Mouse (Mus musculus) layer of hippocampus, postnatal 14 days (tissue): ENCODE data around the gene Rpl6. TPM values are rescaled to one million over a fixed set of nuclear protein-coding genes. Genes with fewer than 3 reads are reported as not detected.
A peak's percentile ranks its signal among the peaks of the same experiment; 100 is the strongest.
"Not testable (repeated sequence)": the region's sequence is repeated elsewhere in the genome, so short reads cannot be mapped to it uniquely, and the experiment has no call there.

Experiments used
- DNase-seq, 2 experiments: peaks; one replicate each; pipeline ENCODE4 v3.0.0; 2021 to 2022; ENCODE audit warnings: low spot score in 2 of 2, mixed read lengths in 1 of 2
- total RNA-seq, 2 experiments: library from RNA; stranded (reverse); gene quantifications; 2 replicates each; pipeline ENCODE4 v1.2.3; 2021

Rpl6 gene
- total RNA-seq, 2 experiments from 2014 or later: 457 to 460 TPM

- no peak for DNase-seq
These were observed 10.1 kb upstream of the Rpl6 start for GRCm38 (mm10) chr5:121194173-121194572.

- DNase-seq: no peak
These were observed 7.5 kb upstream of the Rpl6 start for GRCm38 (mm10) chr5:121196764-121197163.

- no peak for DNase-seq
These were observed 6.9 kb upstream of the Rpl6 start for GRCm38 (mm10) chr5:121197337-121197736.

- no peak for DNase-seq
These were observed 5.9 kb upstream of the Rpl6 start for GRCm38 (mm10) chr5:121198376-121198775.

GRCm38 (mm10) chr5:121201739-121202138 is 2.5 kb upstream of the Rpl6 start:
- DNase-seq: no peak

- no peak for DNase-seq
These were observed 1.8 kb upstream of the Rpl6 start for GRCm38 (mm10) chr5:121202467-121202866.

- not testable (repeated sequence) for DNase-seq
These were observed 1.4 kb downstream of the Rpl6 start for GRCm38 (mm10) chr5:121205537-121206130.

- no peak for DNase-seq
These were observed 2.3 kb downstream of the Rpl6 start for GRCm38 (mm10) chr5:121206540-121206939.

GRCm38 (mm10) chr5:121206984-121207383 is 2.7 kb downstream of the Rpl6 start:
- no peak for DNase-seq

GRCm38 (mm10) chr5:121209755-121210600 is 5.7 kb downstream of the Rpl6 start:
- DNase-seq: no peak

GRCm38 (mm10) chr5:121210601-121210924 is 6.3 kb downstream of the Rpl6 start:
- DNase-seq: no peak

GRCm38 (mm10) chr5:121212108-121212507 is 7.8 kb downstream of the Rpl6 start:
- DNase-seq: no peak

- no peak for DNase-seq
These were observed 10.4 kb downstream of the Rpl6 start for GRCm38 (mm10) chr5:121214707-121215106.

- peak; percentile 67 to 81 for DNase-seq
These were observed 11.3 kb downstream of the Rpl6 start for GRCm38 (mm10) chr5:121215380-121216125.

- DNase-seq: no peak
These were observed 11.8 kb downstream of the Rpl6 start for GRCm38 (mm10) chr5:121216126-121216446.

- DNase-seq: not testable (repeated sequence)
These were observed 12.5 kb downstream of the Rpl6 start for GRCm38 (mm10) chr5:121216584-121217312.

- no peak for DNase-seq
These were observed 13.0 kb downstream of the Rpl6 start for GRCm38 (mm10) chr5:121217313-121217634.

- no peak for DNase-seq
These were observed 14.9 kb downstream of the Rpl6 start for GRCm38 (mm10) chr5:121219190-121219589.

- peak; percentile 95 to 97 for DNase-seq
These were observed 15.9 kb downstream of the Rpl6 start, which contains the start of gene Hectd4 for GRCm38 (mm10) chr5:121219980-121220731. TSS of gene Hectd4 (plus strand) at chr5:121220219.

- DNase-seq: peak; percentile 52 to 65
These were observed 16.5 kb downstream of the Rpl6 start for GRCm38 (mm10) chr5:121220732-121221301.
